Mouse (Mus musculus): Measurements from ENCODE around the gene Fcgr2b.

DNA sequence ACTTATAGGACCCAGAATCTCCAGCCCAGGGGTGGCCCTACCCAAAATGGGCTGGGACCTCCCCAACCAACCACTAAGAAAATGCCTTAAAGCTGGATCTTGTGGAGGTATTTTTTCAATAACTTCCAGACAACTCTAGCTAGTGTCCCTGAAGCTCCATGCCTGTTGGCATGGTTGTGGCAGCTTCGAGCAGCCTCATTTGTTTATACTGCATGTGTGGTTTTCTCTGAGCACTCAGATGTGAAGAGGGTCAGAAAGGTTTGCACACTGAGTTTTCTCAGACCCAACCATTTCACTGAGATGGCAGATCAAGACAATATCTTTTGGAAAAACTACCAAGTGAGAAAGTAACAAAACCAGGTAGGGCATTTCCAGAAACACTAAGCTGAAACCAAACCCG, 6.0 kb upstream of the Fcgr2b start:
- TF ChIP-seq MAFK (IDR thresholded peaks at IDR 0.05; ENCODE audit: borderline replicate concordance, low read depth, low read length) (no peak), CTCF (IDR thresholded peaks at IDR 0.05 in 2 of 3, conservative IDR thresholded peaks at IDR 0.05 in 1 of 3; ENCODE audit: control insufficient read depth in 1 of 3, insufficient read depth in 1 of 3, low read depth in 2 of 3, low read length in 3 of 3, poor library complexity in 1 of 3, severe bottlenecking in 1 of 3) (no peak), CHD2 (IDR thresholded peaks at IDR 0.05; ENCODE audit: low read length) (no peak)

Data from MEL (cell line).